Mouse (Mus musculus) kidney, embryonic 16.5 days (tissue): ENCODE data around the gene Mitf. TPM values are rescaled to one million over a fixed set of nuclear protein-coding genes. Genes with fewer than 3 reads are reported as not detected.
A peak's percentile ranks its signal among the peaks of the same experiment; 100 is the strongest.

Source experiments
- ATAC-seq: fragments of 200-750 bp; cut with Nextera tagmentation; 2 replicates; pipeline ENCODE4 v1.8.0; 2017; ENCODE audit warnings: moderate TSS enrichment; ENCODE audit not compliant: low FRiP score, low TSS enrichment
- H3K27ac ChIP-seq: fragments of 300-500 bp; sonication (generic); 2 replicates; pipeline ENCODE4 v1.5.1; 2014; ENCODE audit warnings: low read length
- H3K27me3 ChIP-seq: fragments of 300-500 bp; sonication (generic); 2 replicates; pipeline ENCODE4 v1.6.1; 2014; ENCODE audit warnings: low read length, control low read depth, mixed read lengths; ENCODE audit not compliant: insufficient read depth
- H3K36me3 ChIP-seq: fragments of 300-500 bp; sonication (generic); 2 replicates; pipeline ENCODE4 v1.6.1; 2014; ENCODE audit warnings: low read length, control low read depth, mixed read lengths; ENCODE audit not compliant: insufficient read depth
- H3K4me1 ChIP-seq: fragments of 300-500 bp; sonication (generic); 2 replicates; pipeline ENCODE4 v1.6.1; 2014; ENCODE audit warnings: low read length, control low read depth, mixed read lengths; ENCODE audit not compliant: insufficient read depth
- H3K4me2 ChIP-seq: fragments of 300-500 bp; sonication (generic); replicated peaks from 2 replicates; pipeline ENCODE4 v1.6.1; 2014; ENCODE audit warnings: low read depth, low read length
- H3K4me3 ChIP-seq: fragments of 300-500 bp; sonication (generic); 2 replicates; pipeline ENCODE4 v1.5.1; 2014; ENCODE audit warnings: mild to moderate bottlenecking, low read length
- H3K9ac ChIP-seq: fragments of 300-500 bp; sonication (generic); replicated peaks from 2 replicates; pipeline ENCODE4 v1.6.1; 2014; ENCODE audit warnings: low read length
- H3K9me3 ChIP-seq: fragments of 300-500 bp; sonication (generic); 2 replicates; pipeline ENCODE4 v1.6.1; 2016; ENCODE audit warnings: low read length, control low read depth
- WGBS: fragments of 180-500 bp; shearing (Covaris S2); extraction: QIAGEN DNeasy Blood & Tissue Kit; methylation state at CpG from one replicate; pipeline ENCODE4 v1.1.7; 2014; 5-methylcytosine and 5-hydroxymethylcytosine counted together
- polyA plus RNA-seq: library from polyadenylated mRNA; unstranded; fragments of >200 nt; fragmentation: Nextera tagmentation; extraction: Ambion mirVana; gene quantifications from 2 replicates; pipeline ENCODE4 v1.2.1, GENCODE M21; 2015

Mitf gene
- polyA plus RNA-seq, 1 experiment from 2014 or later = 3.4 TPM

DNA sequence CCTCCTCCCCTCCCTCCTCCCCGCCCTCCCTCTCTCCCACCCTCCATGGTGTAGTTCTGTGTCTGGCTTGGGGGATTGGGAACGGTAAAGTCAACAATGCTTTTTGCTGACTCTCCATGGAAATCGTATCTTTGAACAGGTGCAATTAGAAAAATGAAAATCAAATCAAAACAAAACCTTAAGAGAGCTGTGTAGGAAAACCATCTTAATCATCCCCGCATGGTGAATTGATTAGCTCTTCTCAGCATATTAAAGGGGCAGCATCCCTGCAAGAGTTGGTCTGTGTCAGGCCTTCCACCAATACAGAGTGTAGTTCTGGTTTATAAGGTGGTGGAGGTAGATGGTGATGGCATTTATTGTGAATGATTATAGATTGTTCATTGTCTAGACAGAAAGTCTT is 20.0 kb upstream of the Mitf start:
- no peaks in the 10 kb centered on the region for H3K36me3 ChIP-seq
- no peak overlapping the region for H3K9ac ChIP-seq
- no peak overlapping the region for H3K27ac ChIP-seq
- H3K27me3 ChIP-seq = no peaks in the 10 kb centered on the region
- ATAC-seq = no peak
- no peak overlapping the region for H3K4me2 ChIP-seq
- no peak overlapping the region for H3K4me3 ChIP-seq
- 83% methylated on average over 4 of the region's 4 CpGs for WGBS
- no peaks in the 10 kb centered on the region for H3K4me1 ChIP-seq
- no peaks in the 10 kb centered on the region for H3K9me3 ChIP-seq

GRCm38 (mm10) chr6:97788361-97788974 is 18.4 kb upstream of the Mitf start:
- Histone ChIP-seq H3K27me3 (no peaks in the 10 kb centered on the region), H3K9me3 (no peaks in the 10 kb centered on the region), H3K4me3 (no peak overlapping the region), H3K4me2 (no peak overlapping the region), H3K9ac (no peak overlapping the region), H3K27ac (no peak overlapping the region), H3K4me1 (no peaks in the 10 kb centered on the region), H3K36me3 (no peaks in the 10 kb centered on the region)
- WGBS = 87% methylated on average over 9 of the region's 9 CpGs
- ATAC-seq = no peak

GRCm38 (mm10) chr6:97789700-97790099 is 17.2 kb upstream of the Mitf start:
- Histone ChIP-seq H3K9me3 (no peaks in the 10 kb centered on the region), H3K27me3 (no peaks in the 10 kb centered on the region), H3K27ac (no peak overlapping the region), H3K36me3 (no peaks in the 10 kb centered on the region), H3K4me3 (no peak overlapping the region), H3K4me2 (no peak overlapping the region), H3K9ac (no peak overlapping the region), H3K4me1 (no peaks in the 10 kb centered on the region)
- WGBS = 55% methylated on average over 7 of the region's 7 CpGs
- ATAC-seq = no peak

GRCm38 (mm10) chr6:97792104-97792503 is 14.7 kb upstream of the Mitf start:
- Histone ChIP-seq H3K9me3 (no peaks in the 10 kb centered on the region), H3K9ac (no peak overlapping the region), H3K36me3 (no peaks in the 10 kb centered on the region), H3K27me3 (no peaks in the 10 kb centered on the region), H3K27ac (no peak overlapping the region), H3K4me3 (no peak overlapping the region), H3K4me2 (no peak overlapping the region), H3K4me1 (no peaks in the 10 kb centered on the region)
- 71% methylated on average over 1 of the region's 1 CpGs for WGBS
- ATAC-seq = no peak

- ATAC-seq = no peak
- no peak overlapping the region for H3K27ac ChIP-seq
- no peak overlapping the region for H3K9ac ChIP-seq
- no peak overlapping the region for H3K4me2 ChIP-seq
- H3K27me3 ChIP-seq = no peaks in the 10 kb centered on the region
- no peaks in the 10 kb centered on the region for H3K9me3 ChIP-seq
- H3K4me3 ChIP-seq = no peak overlapping the region
- WGBS = 60% methylated on average over 2 of the region's 2 CpGs
- H3K36me3 ChIP-seq = no peaks in the 10 kb centered on the region
- no peaks in the 10 kb centered on the region for H3K4me1 ChIP-seq
These were observed 11.7 kb upstream of the Mitf start for GRCm38 (mm10) chr6:97795175-97795574.

DNA sequence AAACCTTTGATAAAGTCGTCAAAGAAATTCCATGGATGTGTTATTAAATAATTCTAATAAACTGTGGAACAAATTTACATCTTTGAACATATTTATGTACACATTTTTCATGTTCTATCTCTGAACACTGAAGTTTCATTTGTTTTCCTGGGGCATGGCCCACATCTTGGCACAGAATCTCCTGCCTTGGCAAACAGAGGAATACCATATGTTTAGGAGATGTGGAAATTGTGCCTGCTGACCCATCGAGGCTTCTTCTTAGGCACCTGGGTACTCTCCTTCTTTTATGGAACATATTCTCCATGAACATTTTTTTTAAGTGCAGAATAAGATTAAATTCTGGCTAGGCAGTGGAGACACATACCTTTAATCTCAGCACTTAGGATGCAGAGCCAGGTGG is 6.2 kb upstream of the Mitf start:
- H3K4me1 ChIP-seq = no peaks in the 10 kb centered on the region
- WGBS = 64% methylated on average over 2 of the region's 2 CpGs
- H3K4me3 ChIP-seq = no peak overlapping the region
- H3K4me2 ChIP-seq = no peak overlapping the region
- H3K9ac ChIP-seq = no peak overlapping the region
- no peak overlapping the region for H3K27ac ChIP-seq
- H3K9me3 ChIP-seq = no peaks in the 10 kb centered on the region
- H3K36me3 ChIP-seq = no peaks in the 10 kb centered on the region
- no peak for ATAC-seq
- H3K27me3 ChIP-seq = no peaks in the 10 kb centered on the region

- H3K4me1 ChIP-seq = peaks cover 6% of the 10 kb centered on the region; the same call in 1 of the 2 replicates
- H3K27me3 ChIP-seq = no peaks in the 10 kb centered on the region; the same call in 1 of the 2 replicates
- H3K27ac ChIP-seq = no peak overlapping the region
- ATAC-seq = no peak
- H3K4me3 ChIP-seq = peak overlapping the region; percentile 72
- WGBS = 43% methylated on average over 5 of the region's 5 CpGs
- no peaks in the 10 kb centered on the region for H3K9me3 ChIP-seq
- peak overlapping the region; percentile 72; the same call in 1 of the 2 replicates for H3K9ac ChIP-seq
- H3K36me3 ChIP-seq = no peaks in the 10 kb centered on the region
- H3K4me2 ChIP-seq = peak overlapping the region; percentile 99
These were observed 801 bp upstream of the Mitf start for GRCm38 (mm10) chr6:97806051-97806450.

DNA sequence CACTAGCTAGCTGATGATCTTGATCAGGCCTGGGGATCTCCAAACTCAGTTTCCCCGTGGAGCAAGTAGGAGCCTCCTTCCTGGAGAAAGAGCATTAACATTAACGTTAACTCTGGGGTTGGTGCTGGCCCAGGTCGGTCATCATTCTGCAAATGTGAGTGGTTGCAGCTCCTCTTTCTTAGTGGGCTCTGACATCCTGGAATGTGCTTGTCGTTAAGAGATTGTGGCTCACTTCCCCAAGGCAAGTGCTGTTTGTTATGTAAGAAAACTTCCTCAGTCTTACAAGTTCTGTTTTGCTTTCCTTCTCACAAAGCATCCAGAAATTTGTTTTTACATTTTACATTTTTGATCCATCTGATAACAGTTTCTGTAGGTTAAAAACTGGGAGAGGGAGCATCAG is 7.3 kb downstream of the Mitf start:
- Histone ChIP-seq H3K36me3 (no peaks in the 10 kb centered on the region), H3K9me3 (no peaks in the 10 kb centered on the region), H3K27me3 (no peaks in the 10 kb centered on the region), H3K9ac (no peak overlapping the region), H3K4me2 (no peak overlapping the region), H3K4me3 (no peak overlapping the region), H3K27ac (no peak overlapping the region), H3K4me1 (peaks cover 12% of the 10 kb centered on the region; the same call in 1 of the 2 replicates)
- WGBS = 44% methylated on average over 4 of the region's 4 CpGs
- no peak for ATAC-seq

DNA sequence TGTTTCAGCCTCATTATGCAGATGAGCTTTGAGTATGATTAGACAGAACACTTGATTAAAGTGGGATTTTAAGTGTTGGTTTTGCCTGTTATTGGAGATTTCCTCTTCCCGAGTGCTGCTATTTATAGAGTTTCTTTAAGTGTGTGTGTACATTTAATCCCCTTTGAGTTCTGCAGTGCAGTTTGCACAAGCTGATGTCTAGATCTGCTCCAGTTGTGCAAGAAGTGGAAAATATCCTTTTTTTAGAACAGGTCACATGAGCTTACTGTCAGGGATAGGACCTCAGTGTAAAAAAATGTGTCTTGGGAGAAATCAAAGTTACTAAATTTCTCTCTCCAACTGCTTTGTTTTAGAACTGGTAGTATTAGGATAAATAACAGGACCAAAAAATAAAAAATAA is 8.9 kb downstream of the Mitf start:
- Histone ChIP-seq H3K4me1 (peaks cover 12% of the 10 kb centered on the region; the same call in 1 of the 2 replicates), H3K4me2 (no peak overlapping the region), H3K9ac (no peak overlapping the region), H3K36me3 (no peaks in the 10 kb centered on the region), H3K4me3 (no peak overlapping the region), H3K27ac (no peak overlapping the region), H3K9me3 (no peaks in the 10 kb centered on the region), H3K27me3 (no peaks in the 10 kb centered on the region)
- no peak for ATAC-seq
- 59% methylated on average over 1 of the region's 1 CpGs for WGBS

- Histone ChIP-seq H3K36me3 (no peaks in the 10 kb centered on the region), H3K4me2 (no peak overlapping the region), H3K9ac (no peak overlapping the region), H3K27ac (peak overlapping the region; percentile 48), H3K4me3 (no peak overlapping the region), H3K27me3 (no peaks in the 10 kb centered on the region), H3K4me1 (peaks cover 12% of the 10 kb centered on the region; the same call in 1 of the 2 replicates), H3K9me3 (no peaks in the 10 kb centered on the region)
- ATAC-seq = peak; percentile 47; the same call in 1 of the 2 replicates
- WGBS = 39% methylated on average over 1 of the region's 1 CpGs
These were observed 10.0 kb downstream of the Mitf start for GRCm38 (mm10) chr6:97816806-97817205.
